Comparison of ENCODE assay signal across 27 mouse cellular contexts in the genomic region with DNA sequence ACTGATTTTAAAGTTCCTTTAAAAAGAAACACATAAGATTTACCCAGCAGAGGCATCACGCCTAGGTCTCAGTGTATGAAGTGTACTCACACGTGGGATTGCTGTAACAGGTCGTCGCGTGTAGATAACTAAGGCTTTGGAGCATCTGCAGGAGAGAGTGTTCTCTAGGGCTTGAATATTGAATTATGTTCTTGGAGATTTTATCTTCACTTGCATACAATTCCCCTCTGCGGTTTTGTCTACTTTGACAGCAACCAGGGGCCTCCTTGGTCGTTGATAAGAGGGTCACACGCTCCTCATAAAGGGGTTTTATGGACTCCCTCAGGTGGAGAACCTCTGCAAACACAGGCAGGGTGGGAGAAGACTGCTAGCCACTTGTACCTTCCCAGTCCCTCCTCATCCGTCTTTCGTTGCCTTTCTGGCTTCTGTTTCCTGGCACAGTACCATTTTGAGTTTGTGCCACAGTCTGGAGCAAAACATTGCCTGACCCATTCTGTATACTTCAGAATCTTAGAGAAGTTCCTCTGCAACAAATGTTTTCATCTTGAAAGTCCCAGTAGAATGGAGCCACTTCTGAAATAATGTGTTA. TPM values are rescaled to one million over a fixed set of nuclear protein-coding genes. Genes with fewer than 3 reads are reported as not detected.
DNase-seq lines count a peak whose midpoint lies in the region; TF ChIP-seq lines count a peak whose summit lies in the region.
"Had no signal": no experiment of that assay in that cellular context is flagged by ENCODE, and none has a peak within 500 bp of the region (broad histone marks: within the 10 kb centered on the region; RNA-seq: fewer than 3 reads in every experiment).

No protein-coding gene starts in this region.

- 81% methylated on average over 10 of the region's 10 CpGs for WGBS in lung, adult 2 months

- peak; percentile 56 for DNase-seq in adrenal gland, postnatal 10 days
- DNase-seq in adrenal gland, adult 18-20 months (ENCODE audit: low spot score in 2 of 2) = no peak
- DNase-seq in heart, adult 18-20 months = peak; percentile 40 to 59
- DNase-seq in heart, postnatal 25 days (ENCODE audit: low spot score) = no peak
- peak; percentile 17 for DNase-seq in lung, postnatal 10 days
- DNase-seq in lung, adult 2 months = no peak
- no peak for DNase-seq in left cerebral cortex, adult 2 months (ENCODE audit: extremely low spot score in 1 of 2, low spot score in 2 of 2)
- DNase-seq: adrenal gland, postnatal 25 days; B cell, adult 2 months; cerebellum, adult 18-20 months; cerebellum, adult 9-11 months; embryo, embryonic 11 days; gastrocnemius, postnatal 10 days; heart, postnatal 10 days had no signal

- no peak overlapping the region for H3K27ac ChIP-seq in left cerebral cortex, adult 2 months
- H3K27ac ChIP-seq: embryonic facial prominence, embryonic 15.5 days; forebrain, embryonic 10.5 days; hindbrain, embryonic 13.5 days; hindbrain, postnatal 0 days had no signal

- no peak for TF ChIP-seq CTCF in lung, adult 2 months (IDR thresholded peaks at IDR 0.05; ENCODE audit: insufficient read depth, low read length)
- no peak for TF ChIP-seq CTCF in left cerebral cortex, adult 2 months (IDR thresholded peaks at IDR 0.05)

- H3K4me1 ChIP-seq in lung, adult 2 months (ENCODE audit: control insufficient read depth, insufficient read depth, low read length) = no peaks in the 10 kb centered on the region
- H3K4me1 ChIP-seq: embryonic facial prominence, embryonic 15.5 days; forebrain, embryonic 10.5 days; hindbrain, embryonic 13.5 days had no signal

- intact Hi-C loops in heart, postnatal 25 days (cut with DNase I) = no loop called here
- intact Hi-C loops in left cerebral cortex, adult 2 months (cut with DNase I) = no loop called here

- H3K4me3 ChIP-seq in lung, adult 2 months (replicated peaks; ENCODE audit: extremely low read depth, low read depth, low read length) = no peak overlapping the region
- H3K4me3 ChIP-seq in left cerebral cortex, adult 2 months = no peak overlapping the region
- H3K4me3 ChIP-seq: embryonic facial prominence, embryonic 15.5 days; erythroblast, embryonic 14.5 days; forebrain, embryonic 10.5 days; hindbrain, embryonic 13.5 days had no signal

- no peak for TF ChIP-seq POLR2A in lung, adult 2 months (IDR thresholded peaks at IDR 0.05; ENCODE audit: borderline replicate concordance, extremely low read depth, low read depth, low read length)

RNA-seq across cellular contexts. Expression of a gene that starts 26.8 kb away (rescaled TPM):
- total RNA-seq in adrenal gland, postnatal 10 days (2021) = 10 to 100 TPM; 60.8 to 65.6 TPM
- total RNA-seq in adrenal gland, adult 18-20 months (2021) = 10 to 100 TPM; 61.3 to 90.1 TPM
- total RNA-seq in heart, adult 18-20 months (2021) = 10 to 100 TPM; 97.2 to 99.2 TPM
- total RNA-seq in heart, postnatal 25 days (2021) = 10 to 100 TPM; 89.3 to 92.0 TPM
- 14.0 and 23.4 TPM in 2 replicates for polyA plus RNA-seq in lung, adult 2 months (2012; rRNA removed)
- total RNA-seq in left cerebral cortex, adult 2 months (2021) = 10 to 100 TPM; 55.6 to 57.0 TPM

RNA-seq across cellular contexts. Expression of a gene that starts 48.6 kb away (rescaled TPM):
- not detected for total RNA-seq in adrenal gland, postnatal 10 days (2021)
- not detected for total RNA-seq in adrenal gland, adult 18-20 months (2021)
- not detected for total RNA-seq in heart, adult 18-20 months (2021)
- total RNA-seq in heart, postnatal 25 days (2021) = not detected
- polyA plus RNA-seq in lung, adult 2 months (2012; rRNA removed) = not detected in 2 replicates
- total RNA-seq in left cerebral cortex, adult 2 months (2021) = not detected
- total RNA-seq: adrenal gland, postnatal 25 days; common myeloid progenitor, adult 5-6 weeks; gastrocnemius, postnatal 10 days; heart, postnatal 10 days; hematopoietic stem cell, adult 5-6 weeks; hindbrain, postnatal 0 days had no signal
- polyA plus RNA-seq: embryonic facial prominence, embryonic 11.5 days; embryonic facial prominence, embryonic 15.5 days; erythroblast, embryonic 14.5 days; forebrain, embryonic 14.5 days; gonadal fat pad, adult 2 months; heart, embryonic 14.5 days; hindbrain, embryonic 13.5 days; hindbrain, postnatal 0 days; intestine, embryonic 14.5 days; Patski had no signal

Comparison
In these comparisons a context has a peak if more than half of its experiments do, and no peak if none do; other contexts are left out.
1. DNase-seq: peak in adrenal gland, postnatal 10 days (single experiment), heart, adult 18-20 months (2 of 2) and lung, postnatal 10 days (single experiment); none in adrenal gland, adult 18-20 months (0 of 2), heart, postnatal 25 days (single experiment), lung, adult 2 months (single experiment) and left cerebral cortex, adult 2 months (0 of 2).